Mouse (Mus musculus) left cerebral cortex, adult 8-10 months (tissue): Measurements from ENCODE around the gene Ccdc117. TPM values are rescaled to one million over a fixed set of nuclear protein-coding genes. Genes with fewer than 3 reads are reported as not detected.
"Not testable (repeated sequence)": the region's sequence is repeated elsewhere in the genome, so short reads cannot be mapped to it uniquely, and the experiment has no call there.

Experiments
- DNase-seq, 2 experiments: peaks; one replicate each; pipeline ENCODE4 v3.0.0; 2022; ENCODE audit warnings: low spot score in 2 of 2
- total RNA-seq, 4 experiments: library from RNA; stranded (reverse); gene quantifications; 2 replicates each; pipeline ENCODE4 v1.2.4; 2022

The Ccdc117 gene
- total RNA-seq, 4 experiments from 2014 or later: 13.0 to 15.0 (median 13.2) TPM

GRCm38 (mm10) chr11:5510686-5511085 is 31.3 kb downstream of the Ccdc117 start:
- not testable (repeated sequence) for DNase-seq

GRCm38 (mm10) chr11:5510099-5510391 is 31.9 kb downstream of the Ccdc117 start:
- no peak for DNase-seq

- DNase-seq: no peak
Observed at GRCm38 (mm10) chr11:5509215-5510098, 32.5 kb downstream of the Ccdc117 start.

- no peak for DNase-seq
Observed at GRCm38 (mm10) chr11:5505856-5506575, 36.0 kb downstream of the Ccdc117 start.

GRCm38 (mm10) chr11:5502351-5503051 is 39.5 kb downstream of the Ccdc117 start:
- DNase-seq: no peak

- no peak for DNase-seq
Observed at GRCm38 (mm10) chr11:5500903-5501741, 40.9 kb downstream of the Ccdc117 start.

GRCm38 (mm10) chr11:5499961-5500644 is 41.9 kb downstream of the Ccdc117 start:
- DNase-seq: no peak

- no peak for DNase-seq
Observed at GRCm38 (mm10) chr11:5498931-5499661, 42.9 kb downstream of the Ccdc117 start.

GRCm38 (mm10) chr11:5498422-5498821 is 43.6 kb downstream of the Ccdc117 start:
- no peak for DNase-seq

- no peak for DNase-seq
Observed at GRCm38 (mm10) chr11:5496559-5497248, 45.3 kb downstream of the Ccdc117 start.

GRCm38 (mm10) chr11:5495906-5496305 is 46.1 kb downstream of the Ccdc117 start:
- DNase-seq: no peak

- no peak for DNase-seq
Observed at GRCm38 (mm10) chr11:5495286-5495832, 46.6 kb downstream of the Ccdc117 start.

- no peak for DNase-seq
Observed at GRCm38 (mm10) chr11:5493869-5494268, 48.1 kb downstream of the Ccdc117 start.

GRCm38 (mm10) chr11:5491912-5492311 is 50.1 kb downstream of the Ccdc117 start:
- DNase-seq: no peak

- DNase-seq: no peak
Observed at GRCm38 (mm10) chr11:5490989-5491656, 50.9 kb downstream of the Ccdc117 start.

- not testable (repeated sequence) for DNase-seq
Observed at GRCm38 (mm10) chr11:5489433-5489832, 52.6 kb downstream of the Ccdc117 start.

- peak; percentile 58 to 71 for DNase-seq
Observed at GRCm38 (mm10) chr11:5485193-5486011, 56.6 kb downstream of the Ccdc117 start.
